Mouse (Mus musculus): Measurements from ENCODE around the gene Gpr19. TPM values are rescaled to one million over a fixed set of nuclear protein-coding genes. Genes with fewer than 3 reads are reported as not detected.

Gene Gpr19
- polyA plus RNA-seq, 1 experiment from 2014 or later, result 10.7 TPM

GRCm38 (mm10) chr6:134862671-134863104 lies 35.7 kb downstream of the Gpr19 start:
- WGBS, result 17% methylated on average over 13 of the region's 13 CpGs
- no peaks in the 10 kb centered on the region for H3K27me3 ChIP-seq
- H3K27ac ChIP-seq, result peak overlapping the region; percentile 17; the same call in 1 of the 2 replicates
- peak overlapping the region; percentile 48 for H3K4me2 ChIP-seq
- H3K36me3 ChIP-seq, result no peaks in the 10 kb centered on the region
- no peaks in the 10 kb centered on the region for H3K9me3 ChIP-seq
- ATAC-seq (ENCODE audit: borderline replicate concordance, extremely low read depth, low FRiP score, low TSS enrichment), result peak; percentile 36; the same call in 1 of the 2 replicates
- peaks cover 26% of the 10 kb centered on the region for H3K4me1 ChIP-seq
- peak overlapping the region; percentile 16 for H3K9ac ChIP-seq
- H3K4me3 ChIP-seq, result peak overlapping the region; percentile 20

GRCm38 (mm10) chr6:134861386-134861785 lies 37.0 kb downstream of the Gpr19 start:
- Histone ChIP-seq H3K4me2 (no peak overlapping the region), H3K27ac (no peak overlapping the region), H3K27me3 (no peaks in the 10 kb centered on the region), H3K9me3 (no peaks in the 10 kb centered on the region), H3K4me3 (no peak overlapping the region), H3K9ac (no peak overlapping the region), H3K36me3 (no peaks in the 10 kb centered on the region), H3K4me1 (peaks cover 26% of the 10 kb centered on the region)
- 78% methylated on average over 12 of the region's 12 CpGs for WGBS
- no peak for ATAC-seq (ENCODE audit: borderline replicate concordance, extremely low read depth, low FRiP score, low TSS enrichment)

DNA sequence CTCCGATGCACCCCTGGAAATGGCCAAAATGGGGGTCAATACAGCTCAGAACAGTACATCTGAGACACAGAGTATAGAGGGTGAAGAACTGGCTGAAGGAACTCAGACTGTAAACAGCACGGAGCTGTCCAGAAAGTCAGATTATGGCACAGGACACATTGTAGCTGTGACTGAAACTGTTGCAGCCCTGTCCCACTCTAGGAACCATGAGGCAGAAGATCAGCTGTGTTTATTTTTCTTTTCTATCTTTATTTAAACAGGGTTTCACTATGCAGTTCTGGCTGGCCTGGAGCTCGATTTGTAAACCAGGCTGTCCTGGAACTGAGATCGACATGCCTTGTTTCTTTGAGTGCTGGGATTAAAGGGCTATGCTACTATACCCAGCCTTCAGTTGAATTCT lies 38.1 kb downstream of the Gpr19 start:
- H3K27ac ChIP-seq, result 0 out of 2 replicates have a peak overlapping the region, but pooled peaks have one; percentile 38
- WGBS, result 23% methylated on average over 4 of the region's 4 CpGs
- no peaks in the 10 kb centered on the region for H3K27me3 ChIP-seq
- ATAC-seq (ENCODE audit: borderline replicate concordance, extremely low read depth, low FRiP score, low TSS enrichment), result peak; percentile 47
- H3K4me2 ChIP-seq, result no peak overlapping the region
- H3K4me1 ChIP-seq, result peaks cover 26% of the 10 kb centered on the region
- no peaks in the 10 kb centered on the region for H3K36me3 ChIP-seq
- no peaks in the 10 kb centered on the region for H3K9me3 ChIP-seq
- no peak overlapping the region for H3K4me3 ChIP-seq
- H3K9ac ChIP-seq, result no peak overlapping the region

- WGBS, result 92% methylated on average over 6 of the region's 6 CpGs
- Histone ChIP-seq H3K9me3 (no peaks in the 10 kb centered on the region), H3K4me3 (no peak overlapping the region), H3K27me3 (no peaks in the 10 kb centered on the region), H3K36me3 (no peaks in the 10 kb centered on the region), H3K4me1 (peaks cover 26% of the 10 kb centered on the region), H3K27ac (no peak overlapping the region), H3K4me2 (no peak overlapping the region), H3K9ac (no peak overlapping the region)
- ATAC-seq (ENCODE audit: borderline replicate concordance, extremely low read depth, low FRiP score, low TSS enrichment), result no peak
These were observed 39.4 kb downstream of the Gpr19 start for GRCm38 (mm10) chr6:134859021-134859420.

DNA sequence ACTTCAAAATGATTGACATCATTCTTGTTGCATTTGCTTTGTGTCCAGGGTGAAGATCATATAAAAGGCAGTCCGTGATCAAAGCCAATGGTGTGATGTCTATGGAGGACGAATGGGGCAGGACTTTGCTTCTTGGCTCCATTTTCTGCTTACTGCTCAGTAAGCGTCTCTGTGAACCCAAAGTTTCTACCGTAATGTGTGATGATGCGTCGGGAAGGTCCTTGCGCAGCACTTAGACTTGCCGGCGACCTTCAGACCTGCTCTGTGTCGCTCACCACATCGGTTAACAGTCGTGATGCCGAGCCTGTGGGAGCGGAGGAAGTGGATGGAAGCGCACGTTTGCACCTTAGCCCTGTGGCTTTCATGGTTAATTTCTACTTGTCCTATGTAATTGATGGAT lies 42.5 kb downstream of the Gpr19 start:
- no peak overlapping the region for H3K4me2 ChIP-seq
- ATAC-seq (ENCODE audit: borderline replicate concordance, extremely low read depth, low FRiP score, low TSS enrichment), result no peak
- no peaks in the 10 kb centered on the region for H3K9me3 ChIP-seq
- H3K9ac ChIP-seq, result no peak overlapping the region
- no peak overlapping the region for H3K4me3 ChIP-seq
- peaks cover 13% of the 10 kb centered on the region; the same call in 1 of the 2 replicates for H3K4me1 ChIP-seq
- no peaks in the 10 kb centered on the region for H3K27me3 ChIP-seq
- H3K36me3 ChIP-seq, result no peaks in the 10 kb centered on the region
- no peak overlapping the region for H3K27ac ChIP-seq
- 86% methylated on average over 16 of the region's 16 CpGs for WGBS

DNA sequence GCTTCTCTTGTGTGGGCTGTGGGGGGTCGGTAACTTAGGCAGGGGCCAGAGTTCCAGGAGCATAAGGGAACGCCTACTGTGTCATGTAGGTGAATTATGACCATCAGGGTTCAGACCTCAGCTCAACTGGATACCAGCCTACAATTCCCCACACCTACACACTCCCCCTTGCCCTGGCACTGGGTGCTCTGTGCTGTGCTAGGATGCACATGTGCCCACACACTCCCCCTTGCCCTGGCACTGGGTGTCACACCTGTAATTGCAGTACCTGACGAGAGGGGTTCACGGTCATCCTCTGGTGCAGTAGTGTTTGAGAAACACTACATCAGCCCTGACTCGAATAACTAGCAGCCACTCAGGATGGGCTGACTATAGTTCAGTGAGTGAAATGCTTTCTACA lies 43.6 kb downstream of the Gpr19 start:
- no peaks in the 10 kb centered on the region for H3K9me3 ChIP-seq
- no peak overlapping the region for H3K9ac ChIP-seq
- no peaks in the 10 kb centered on the region for H3K27me3 ChIP-seq
- ATAC-seq (ENCODE audit: borderline replicate concordance, extremely low read depth, low FRiP score, low TSS enrichment), result no peak
- WGBS, result 72% methylated on average over 5 of the region's 5 CpGs
- H3K4me1 ChIP-seq, result 0 out of 2 replicates have a peak, but pooled peaks cover 1% of the 10 kb centered on the region
- no peak overlapping the region for H3K4me2 ChIP-seq
- H3K4me3 ChIP-seq, result no peak overlapping the region
- H3K36me3 ChIP-seq, result no peaks in the 10 kb centered on the region
- no peak overlapping the region for H3K27ac ChIP-seq

DNA sequence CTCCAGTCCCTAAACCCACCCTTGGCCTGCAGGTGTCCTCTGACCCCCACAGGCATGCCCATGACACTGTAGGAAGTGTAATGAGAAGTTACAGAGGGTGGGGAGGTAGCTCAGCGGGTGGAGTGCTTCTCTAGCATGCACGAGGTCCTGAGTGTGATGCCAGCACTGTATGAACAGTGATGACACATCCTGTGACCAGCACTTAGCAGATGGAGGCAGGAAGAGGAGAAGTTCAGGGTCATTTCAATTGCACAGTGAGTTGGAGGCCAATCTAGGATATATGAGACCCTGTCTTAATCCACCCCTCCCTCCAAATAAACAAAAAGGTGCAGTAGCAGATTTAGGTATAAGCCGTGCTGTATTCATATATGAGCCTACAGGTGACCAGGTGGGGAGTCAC lies 48.4 kb downstream of the Gpr19 start:
- ATAC-seq (ENCODE audit: borderline replicate concordance, extremely low read depth, low FRiP score, low TSS enrichment), result no peak
- H3K4me2 ChIP-seq, result no peak overlapping the region
- no peaks in the 10 kb centered on the region for H3K27me3 ChIP-seq
- no peak overlapping the region for H3K27ac ChIP-seq
- no peaks in the 10 kb centered on the region for H3K9me3 ChIP-seq
- H3K4me1 ChIP-seq, result no peaks in the 10 kb centered on the region
- 56% methylated on average over 3 of the region's 3 CpGs for WGBS
- no peak overlapping the region for H3K9ac ChIP-seq
- no peaks in the 10 kb centered on the region for H3K36me3 ChIP-seq
- no peak overlapping the region for H3K4me3 ChIP-seq

GRCm38 (mm10) chr6:134849461-134849860 lies 48.9 kb downstream of the Gpr19 start:
- Histone ChIP-seq H3K9ac (no peak overlapping the region), H3K9me3 (no peaks in the 10 kb centered on the region), H3K4me3 (no peak overlapping the region), H3K27me3 (no peaks in the 10 kb centered on the region), H3K4me1 (no peaks in the 10 kb centered on the region), H3K27ac (no peak overlapping the region), H3K36me3 (no peaks in the 10 kb centered on the region), H3K4me2 (no peak overlapping the region)
- ATAC-seq (ENCODE audit: borderline replicate concordance, extremely low read depth, low FRiP score, low TSS enrichment), result no peak
- 72% methylated on average over 2 of the region's 2 CpGs for WGBS

- no peak for ATAC-seq (ENCODE audit: borderline replicate concordance, extremely low read depth, low FRiP score, low TSS enrichment)
- 86% methylated on average over 5 of the region's 5 CpGs for WGBS
- no peak overlapping the region for H3K4me2 ChIP-seq
- H3K9ac ChIP-seq, result no peak overlapping the region
- no peaks in the 10 kb centered on the region for H3K9me3 ChIP-seq
- no peaks in the 10 kb centered on the region for H3K36me3 ChIP-seq
- H3K27ac ChIP-seq, result no peak overlapping the region
- H3K4me1 ChIP-seq, result no peaks in the 10 kb centered on the region
- H3K4me3 ChIP-seq, result no peak overlapping the region
- no peaks in the 10 kb centered on the region for H3K27me3 ChIP-seq
These were observed 50.0 kb downstream of the Gpr19 start for GRCm38 (mm10) chr6:134848197-134848890.

GRCm38 (mm10) chr6:134847550-134847949 lies 50.8 kb downstream of the Gpr19 start:
- ATAC-seq (ENCODE audit: borderline replicate concordance, extremely low read depth, low FRiP score, low TSS enrichment), result no peak
- Histone ChIP-seq H3K27ac (no peak overlapping the region), H3K4me3 (no peak overlapping the region), H3K36me3 (no peaks in the 10 kb centered on the region), H3K9me3 (no peaks in the 10 kb centered on the region), H3K4me1 (no peaks in the 10 kb centered on the region), H3K27me3 (no peaks in the 10 kb centered on the region), H3K4me2 (no peak overlapping the region), H3K9ac (no peak overlapping the region)
- 86% methylated on average over 4 of the region's 4 CpGs for WGBS

GRCm38 (mm10) chr6:134846308-134846707 lies 52.1 kb downstream of the Gpr19 start:
- H3K27me3 ChIP-seq, result no peaks in the 10 kb centered on the region
- H3K9me3 ChIP-seq, result no peaks in the 10 kb centered on the region
- no peak overlapping the region for H3K4me2 ChIP-seq
- H3K9ac ChIP-seq, result no peak overlapping the region
- no peak for ATAC-seq (ENCODE audit: borderline replicate concordance, extremely low read depth, low FRiP score, low TSS enrichment)
- no peak overlapping the region for H3K27ac ChIP-seq
- no peaks in the 10 kb centered on the region for H3K36me3 ChIP-seq
- no peaks in the 10 kb centered on the region for H3K4me1 ChIP-seq
- no peak overlapping the region for H3K4me3 ChIP-seq
- WGBS, result 88% methylated on average over 6 of the region's 6 CpGs

- no peaks in the 10 kb centered on the region for H3K27me3 ChIP-seq
- H3K4me2 ChIP-seq, result no peak overlapping the region
- H3K4me3 ChIP-seq, result no peak overlapping the region
- no peaks in the 10 kb centered on the region for H3K4me1 ChIP-seq
- no peak for ATAC-seq (ENCODE audit: borderline replicate concordance, extremely low read depth, low FRiP score, low TSS enrichment)
- H3K9ac ChIP-seq, result no peak overlapping the region
- H3K36me3 ChIP-seq, result no peaks in the 10 kb centered on the region
- no peak overlapping the region for H3K27ac ChIP-seq
- no peaks in the 10 kb centered on the region for H3K9me3 ChIP-seq
- 65% methylated on average over 4 of the region's 4 CpGs for WGBS
These were observed 52.7 kb downstream of the Gpr19 start for GRCm38 (mm10) chr6:134845726-134846125.
